Comparison of ENCODE assay signal across 20 mouse cellular contexts in genomic region chr7:140890636-140891035, GRCm38 (mm10). TPM values are rescaled to one million over a fixed set of nuclear protein-coding genes. Genes with fewer than 3 reads are reported as not detected.
"Had no signal": no experiment of that assay in that cellular context is flagged by ENCODE, and none has a peak within 500 bp of the region (broad histone marks: within the 10 kb centered on the region; RNA-seq: fewer than 3 reads in every experiment).

No protein-coding gene starts in this region.

RNA-seq across cellular contexts. Expression of gene Cox8b, which starts 9.6 kb away (rescaled TPM):
- total RNA-seq: hematopoietic stem cell, adult 5-6 weeks; hindbrain, postnatal 0 days; layer of hippocampus, postnatal 10 days had no signal
- polyA plus RNA-seq: hindbrain, embryonic 10.5 days; hindbrain, embryonic 11.5 days; hindbrain, embryonic 12.5 days; hindbrain, embryonic 13.5 days; hindbrain, embryonic 14.5 days; hindbrain, embryonic 15.5 days; hindbrain, embryonic 16.5 days; hindbrain, postnatal 0 days; inflammation-experienced regulatory T-cells, adult 6 months; intestine, embryonic 15.5 days; kidney, embryonic 14.5 days had no signal

RNA-seq across cellular contexts. Expression of gene Nlrp6, which starts 30.1 kb away (rescaled TPM):
- total RNA-seq: heart, postnatal 10 days; heart, postnatal 14 days; heart, postnatal 25 days; heart, postnatal 36 days; heart, postnatal 4 days had no signal
- polyA plus RNA-seq: heart, embryonic 11.5 days; heart, embryonic 14.5 days; hindbrain, embryonic 10.5 days; inflammation-experienced regulatory T-cells, adult 6 months had no signal
